Mouse (Mus musculus): ENCODE data around the gene Zfp184. TPM values are rescaled to one million over a fixed set of nuclear protein-coding genes. Genes with fewer than 3 reads are reported as not detected.
"Not testable (repeated sequence)": the region's sequence is repeated elsewhere in the genome, so short reads cannot be mapped to it uniquely, and the experiment has no call there.

The Zfp184 gene
- 0.89 and 1.0 TPM in 2 replicates for polyA plus RNA-seq (2015; fragmentation: Nextera tagmentation; extraction: Ambion mirVana)

- H3K9ac ChIP-seq, result peak within 1 kb of the TSS; percentile 74
- no peaks in the 10 kb centered on the region for H3K9me3 ChIP-seq (replicated peaks)
- H3K27ac ChIP-seq, result peak within 1 kb of the TSS; percentile 15; the same call in 1 of the 2 replicates
- H3K27me3 ChIP-seq, result no peaks in the 10 kb centered on the region
- DNase-seq (peak; percentile 74), ATAC-seq (ENCODE audit: low read depth) (peak; percentile 64)
- peak within 1 kb of the TSS; percentile 85 for H3K4me2 ChIP-seq
- H3K4me3 ChIP-seq (replicated peaks), result peak within 1 kb of the TSS; percentile 73
- no peaks in the 10 kb centered on the region for H3K36me3 ChIP-seq
- WGBS (ENCODE audit: insufficient replicate concordance), result under 1% methylated on average over 50 of the region's 50 CpGs
- H3K4me1 ChIP-seq (replicated peaks), result peaks cover 22% of the 10 kb centered on the region
These were observed at the start of gene Zfp184 for GRCm38 (mm10) chr13:21944926-21945740. Gene Zfp184, plus strand, starts transcription at chr13:21945094.

- Histone ChIP-seq H3K36me3 (no peaks in the 10 kb centered on the region), H3K27me3 (peaks cover 5% of the 10 kb centered on the region), H3K4me3 (replicated peaks) (peak overlapping the region; percentile 52), H3K9ac (no peak overlapping the region), H3K9me3 (replicated peaks) (no peaks in the 10 kb centered on the region), H3K27ac (no peak overlapping the region), H3K4me1 (replicated peaks) (peaks cover 8% of the 10 kb centered on the region), H3K4me2 (peak overlapping the region; percentile 70)
- ATAC-seq (ENCODE audit: low read depth), result peak; percentile 77
- DNase-seq, result peak; percentile 51
- WGBS (ENCODE audit: insufficient replicate concordance), result 7% methylated on average over 24 of the region's 24 CpGs
These were observed 48.2 kb upstream of the Zfp184 start for GRCm38 (mm10) chr13:21896549-21897244.

- Histone ChIP-seq H3K9ac (peak overlapping the region; percentile 26; the same call in 1 of the 2 replicates), H3K27ac (no peak overlapping the region), H3K36me3 (no peaks in the 10 kb centered on the region), H3K4me2 (peak overlapping the region; percentile 70), H3K9me3 (replicated peaks) (no peaks in the 10 kb centered on the region), H3K4me3 (replicated peaks) (peak overlapping the region; percentile 52), H3K4me1 (replicated peaks) (peaks cover 8% of the 10 kb centered on the region), H3K27me3 (peaks cover 5% of the 10 kb centered on the region)
- DNase-seq, result no peak
- no peak for ATAC-seq (ENCODE audit: low read depth)
- WGBS (ENCODE audit: insufficient replicate concordance), result 2% methylated on average over 11 of the region's 11 CpGs
These were observed 47.7 kb upstream of the Zfp184 start for GRCm38 (mm10) chr13:21897245-21897634.

- 76% methylated on average over 9 of the region's 9 CpGs for WGBS (ENCODE audit: insufficient replicate concordance)
These were observed 43.9 kb upstream of the Zfp184 start for GRCm38 (mm10) chr13:21900870-21901565.

GRCm38 (mm10) chr13:21903500-21903899 is 41.4 kb upstream of the Zfp184 start:
- Histone ChIP-seq H3K4me3 (replicated peaks) (no peak overlapping the region), H3K27me3 (no peaks in the 10 kb centered on the region), H3K4me1 (replicated peaks) (peaks cover 35% of the 10 kb centered on the region), H3K9ac (no peak overlapping the region), H3K36me3 (no peaks in the 10 kb centered on the region), H3K4me2 (no peak overlapping the region), H3K27ac (no peak overlapping the region), H3K9me3 (replicated peaks) (no peaks in the 10 kb centered on the region)
- DNase-seq (no peak), ATAC-seq (ENCODE audit: low read depth) (no peak)
- 41% methylated on average over 3 of the region's 3 CpGs for WGBS (ENCODE audit: insufficient replicate concordance)

More at GRCm38 (mm10) chr13:21900870-21901565, 43.9 kb upstream of the Zfp184 start:
- not testable (repeated sequence) for H3K9ac ChIP-seq; H3K27me3 ChIP-seq; H3K4me2 ChIP-seq; ATAC-seq (ENCODE audit: low read depth); H3K9me3 ChIP-seq (replicated peaks); H3K4me3 ChIP-seq (replicated peaks); H3K27ac ChIP-seq; H3K36me3 ChIP-seq; DNase-seq
- peaks cover 23% of the 10 kb centered on the region for H3K4me1 ChIP-seq (replicated peaks)

GRCm38 (mm10) chr13:21904090-21904489 is 40.8 kb upstream of the Zfp184 start:
- DNase-seq; H3K36me3 ChIP-seq; H3K9me3 ChIP-seq (replicated peaks); H3K4me3 ChIP-seq (replicated peaks); H3K4me2 ChIP-seq; ATAC-seq (ENCODE audit: low read depth); H3K27me3 ChIP-seq; H3K9ac ChIP-seq; H3K27ac ChIP-seq: not testable (repeated sequence)
- H3K4me1 ChIP-seq (replicated peaks), result peaks cover 35% of the 10 kb centered on the region
- 54% methylated on average over 4 of the region's 4 CpGs for WGBS (ENCODE audit: insufficient replicate concordance)

- peak overlapping the region; percentile 49 for H3K9ac ChIP-seq
- H3K36me3 ChIP-seq, result no peaks in the 10 kb centered on the region
- H3K27me3 ChIP-seq, result no peaks in the 10 kb centered on the region
- DNase-seq (no peak), ATAC-seq (ENCODE audit: low read depth) (no peak)
- H3K4me3 ChIP-seq (replicated peaks), result peak overlapping the region; percentile 58
- H3K27ac ChIP-seq, result no peak overlapping the region
- H3K4me2 ChIP-seq, result peak overlapping the region; percentile 69
- peaks cover 50% of the 10 kb centered on the region for H3K4me1 ChIP-seq (replicated peaks)
- 23% methylated on average over 7 of the region's 7 CpGs for WGBS (ENCODE audit: insufficient replicate concordance)
- no peaks in the 10 kb centered on the region for H3K9me3 ChIP-seq (replicated peaks)
These were observed 38.6 kb upstream of the Zfp184 start for GRCm38 (mm10) chr13:21906301-21906700.

GRCm38 (mm10) chr13:21906946-21907806 is 37.7 kb upstream of the Zfp184 start:
- Histone ChIP-seq H3K9me3 (replicated peaks) (no peaks in the 10 kb centered on the region), H3K4me3 (replicated peaks) (peak overlapping the region; percentile 58), H3K36me3 (no peaks in the 10 kb centered on the region), H3K9ac (peak overlapping the region; percentile 56), H3K4me1 (replicated peaks) (peaks cover 54% of the 10 kb centered on the region), H3K27ac (no peak overlapping the region; the same call in 1 of the 2 replicates), H3K4me2 (peak overlapping the region; percentile 69), H3K27me3 (no peaks in the 10 kb centered on the region)
- peak; percentile 81 for ATAC-seq (ENCODE audit: low read depth)
- DNase-seq, result peak; percentile 61
- WGBS (ENCODE audit: insufficient replicate concordance), result 2% methylated on average over 22 of the region's 22 CpGs

GRCm38 (mm10) chr13:21907807-21908155 is 37.1 kb upstream of the Zfp184 start:
- H3K9me3 ChIP-seq (replicated peaks); DNase-seq; H3K27me3 ChIP-seq; H3K36me3 ChIP-seq; H3K27ac ChIP-seq: not testable (repeated sequence)
- peak; percentile 63 for ATAC-seq (ENCODE audit: low read depth)
- Histone ChIP-seq H3K4me3 (replicated peaks) (peak overlapping the region; percentile 58), H3K9ac (peak overlapping the region; percentile 56), H3K4me2 (peak overlapping the region; percentile 69), H3K4me1 (replicated peaks) (peaks cover 49% of the 10 kb centered on the region)
- WGBS (ENCODE audit: insufficient replicate concordance), result 6% methylated on average over 6 of the region's 6 CpGs

GRCm38 (mm10) chr13:21910735-21911134 is 34.2 kb upstream of the Zfp184 start:
- Histone ChIP-seq H3K4me1 (replicated peaks) (peaks cover 68% of the 10 kb centered on the region), H3K4me3 (replicated peaks) (peak overlapping the region; percentile 59), H3K27me3 (no peaks in the 10 kb centered on the region; the same call in 1 of the 2 replicates), H3K9ac (peak overlapping the region; percentile 67), H3K4me2 (peak overlapping the region; percentile 68), H3K27ac (peak overlapping the region; percentile 5; the same call in 1 of the 2 replicates), H3K9me3 (replicated peaks) (no peaks in the 10 kb centered on the region), H3K36me3 (no peaks in the 10 kb centered on the region)
- ATAC-seq (ENCODE audit: low read depth) (no peak), DNase-seq (no peak)
- 4% methylated on average over 7 of the region's 7 CpGs for WGBS (ENCODE audit: insufficient replicate concordance)

Measured in liver, embryonic 13.5 days (tissue).